Mouse (Mus musculus) brain, embryonic 14.5 days (tissue): ENCODE results near the gene Abcb6.

Experiments used
- CTCF ChIP-seq: fragments of 200-500 bp; IDR thresholded peaks from 2 replicates; pipeline ENCODE4 v1.5.1; 2012; ENCODE audit warnings: inconsistent platforms, mild to moderate bottlenecking, moderate library complexity, borderline replicate concordance; ENCODE audit not compliant: insufficient read depth, insufficient read length; ENCODE audit errors: extremely low read depth
- POLR2A ChIP-seq: fragments of 200-500 bp; IDR thresholded peaks from 2 replicates; pipeline ENCODE4 v1.6.1; 2012; ENCODE audit warnings: mild to moderate bottlenecking, inconsistent platforms, borderline replicate concordance; ENCODE audit not compliant: poor library complexity, insufficient read depth, insufficient read length, severe bottlenecking; ENCODE audit errors: extremely low read depth

DNA sequence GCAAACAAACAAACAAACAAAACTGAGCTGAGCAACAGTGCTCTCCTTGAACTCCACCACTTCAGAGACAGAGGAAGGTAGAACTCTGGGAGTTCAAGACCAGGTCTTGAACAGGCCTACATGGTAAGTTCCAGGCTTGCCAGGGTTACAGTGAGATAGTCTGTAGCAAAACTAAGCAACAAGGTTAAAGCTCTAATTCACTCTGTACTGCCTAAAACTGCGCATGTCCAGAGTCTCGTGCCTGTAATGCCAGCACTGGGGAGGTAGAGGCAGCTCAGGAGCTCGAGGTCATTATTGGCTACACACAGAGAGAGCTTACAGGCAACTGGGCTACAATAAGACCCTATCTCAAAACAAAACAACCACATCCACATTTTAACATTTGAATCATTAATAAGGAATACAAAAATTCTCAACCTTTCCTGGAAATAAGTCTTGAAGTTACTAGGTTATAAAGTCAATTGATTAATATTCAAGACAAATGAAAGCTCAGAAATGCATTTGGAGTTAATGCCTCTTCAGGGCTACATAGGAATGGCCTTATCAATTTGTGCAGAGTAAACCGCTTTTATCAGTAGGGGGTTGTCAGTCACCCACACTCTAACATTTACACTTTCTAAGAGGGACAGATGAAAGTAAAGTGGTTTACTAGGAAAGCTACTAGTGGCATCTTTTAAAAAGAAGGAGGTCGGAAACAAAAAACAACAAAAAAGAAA, 20.5 kb downstream of the Abcb6 start:
- no peak for TF ChIP-seq POLR2A
- no peak for TF ChIP-seq CTCF
